Mouse (Mus musculus) limb, embryonic 13.5 days (tissue): ENCODE results near the gene Aacs. TPM values are rescaled to one million over a fixed set of nuclear protein-coding genes. Genes with fewer than 3 reads are reported as not detected.

Experiments
- ATAC-seq: fragments of 200-750 bp; cut with Nextera tagmentation; 2 replicates; pipeline ENCODE4 v1.8.0; 2017; ENCODE audit warnings: low read depth, moderate number of reproducible peaks, moderate TSS enrichment; ENCODE audit not compliant: low FRiP score
- H3K27ac ChIP-seq: fragments of 300-500 bp; sonication (generic); 2 replicates; pipeline ENCODE4 v1.5.1; 2015; ENCODE audit warnings: inconsistent platforms, mild to moderate bottlenecking, moderate library complexity
- H3K27me3 ChIP-seq: fragments of 300-500 bp; sonication (generic); 2 replicates; pipeline ENCODE4 v1.6.1; 2015; ENCODE audit warnings: mild to moderate bottlenecking, inconsistent platforms
- H3K36me3 ChIP-seq: fragments of 300-500 bp; sonication (generic); 2 replicates; pipeline ENCODE4 v1.6.1; 2015; ENCODE audit warnings: inconsistent platforms, mild to moderate bottlenecking, moderate library complexity
- H3K4me1 ChIP-seq: fragments of 300-500 bp; sonication (generic); 2 replicates; pipeline ENCODE4 v1.6.1; 2015; ENCODE audit warnings: inconsistent platforms
- H3K4me2 ChIP-seq: fragments of 300-500 bp; sonication (generic); replicated peaks from 2 replicates; pipeline ENCODE4 v1.6.1; 2015; ENCODE audit warnings: inconsistent platforms, mild to moderate bottlenecking, moderate library complexity
- H3K4me3 ChIP-seq: fragments of 300-500 bp; sonication (generic); 2 replicates; pipeline ENCODE4 v1.5.1; 2015; ENCODE audit warnings: moderate library complexity, mild to moderate bottlenecking, inconsistent platforms
- H3K9ac ChIP-seq: fragments of 300-500 bp; sonication (generic); 2 replicates; pipeline ENCODE4 v1.6.1; 2015; ENCODE audit warnings: mild to moderate bottlenecking, inconsistent platforms
- H3K9me3 ChIP-seq: fragments of 300-500 bp; sonication (generic); 2 replicates; pipeline ENCODE4 v1.6.1; 2016; ENCODE audit warnings: inconsistent platforms
- WGBS: fragments of 180-500 bp; shearing (Covaris S2); methylation state at CpG from one replicate; pipeline ENCODE4 v1.1.7; 2015; 5-methylcytosine and 5-hydroxymethylcytosine counted together
- polyA plus RNA-seq: library from polyadenylated mRNA; unstranded; fragments of >200 nt; fragmentation: Nextera tagmentation; extraction: Ambion mirVana; gene quantifications from 2 replicates; pipeline ENCODE4 v1.2.1, GENCODE M21; 2015

Gene Aacs
- polyA plus RNA-seq, 1 experiment from 2014 or later: 35.2 TPM

DNA sequence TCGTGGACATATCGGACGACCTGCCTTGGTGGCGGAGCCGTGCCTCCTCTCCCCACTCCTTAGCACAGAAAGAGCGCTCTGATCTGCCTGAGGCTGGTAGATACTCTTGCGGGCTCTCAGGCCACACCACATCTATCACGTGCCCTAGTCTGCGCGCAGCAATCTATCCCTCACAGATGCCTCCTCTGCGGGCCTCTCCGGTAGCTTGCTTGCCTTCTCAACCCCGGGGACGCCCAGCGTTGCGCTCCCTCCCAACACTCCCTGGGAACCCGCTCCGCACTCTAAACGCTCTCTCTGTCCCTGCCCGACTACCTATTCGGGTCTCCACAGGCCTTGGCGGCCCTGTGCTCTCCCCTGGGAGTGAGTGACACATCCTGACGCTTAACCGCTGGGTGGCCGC is 56.0 kb downstream of the Aacs start, which contains the start of gene Tmem132b:
TSS of gene Tmem132b (plus strand) at position 141 of the 400 bp plus-strand sequence.
- peaks cover 24% of the 10 kb centered on the region for H3K4me1 ChIP-seq
- no peaks in the 10 kb centered on the region for H3K36me3 ChIP-seq
- peak within 1 kb of the TSS; percentile 54 for H3K4me3 ChIP-seq
- peak; percentile 37 for ATAC-seq
- H3K9ac ChIP-seq: peak within 1 kb of the TSS; percentile 56
- H3K27me3 ChIP-seq: peaks cover 88% of the 10 kb centered on the region
- no peaks in the 10 kb centered on the region for H3K9me3 ChIP-seq
- peak within 1 kb of the TSS; percentile 90 for H3K4me2 ChIP-seq
- 2% methylated on average over 24 of the region's 25 CpGs for whole genome bisulfite sequencing
- H3K27ac ChIP-seq: no peak within 1 kb of the TSS

DNA sequence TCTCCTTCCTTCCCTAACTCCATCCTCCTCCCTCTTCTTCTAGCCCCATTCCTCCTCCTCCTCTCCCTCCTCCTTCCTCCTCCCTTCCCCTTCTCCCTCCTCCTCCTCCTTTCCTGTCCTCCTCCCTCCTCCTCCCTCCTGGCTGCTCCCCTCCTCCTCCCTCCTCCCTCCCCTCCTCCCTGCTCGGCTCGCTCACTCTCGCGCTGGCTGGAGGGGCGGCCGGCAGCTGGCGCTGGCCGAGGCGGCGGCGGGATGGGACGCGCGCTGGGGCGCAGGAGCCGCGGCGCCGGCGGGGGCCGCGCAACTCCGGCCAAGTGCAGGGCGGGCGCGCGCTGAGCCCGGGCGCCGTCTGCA is 56.6 kb downstream of the Aacs start:
- peak overlapping the region; percentile 54 for H3K4me3 ChIP-seq
- H3K4me1 ChIP-seq: peaks cover 24% of the 10 kb centered on the region
- H3K4me2 ChIP-seq: peak overlapping the region; percentile 90
- under 1% methylated on average over 25 of the region's 30 CpGs for WGBS
- peak overlapping the region; percentile 56 for H3K9ac ChIP-seq
- no peaks in the 10 kb centered on the region for H3K9me3 ChIP-seq
- H3K36me3 ChIP-seq: no peaks in the 10 kb centered on the region
- peaks cover 91% of the 10 kb centered on the region for H3K27me3 ChIP-seq
- H3K27ac ChIP-seq: no peak overlapping the region
- ATAC-seq: peak; percentile 55; the same call in 1 of the 2 replicates

DNA sequence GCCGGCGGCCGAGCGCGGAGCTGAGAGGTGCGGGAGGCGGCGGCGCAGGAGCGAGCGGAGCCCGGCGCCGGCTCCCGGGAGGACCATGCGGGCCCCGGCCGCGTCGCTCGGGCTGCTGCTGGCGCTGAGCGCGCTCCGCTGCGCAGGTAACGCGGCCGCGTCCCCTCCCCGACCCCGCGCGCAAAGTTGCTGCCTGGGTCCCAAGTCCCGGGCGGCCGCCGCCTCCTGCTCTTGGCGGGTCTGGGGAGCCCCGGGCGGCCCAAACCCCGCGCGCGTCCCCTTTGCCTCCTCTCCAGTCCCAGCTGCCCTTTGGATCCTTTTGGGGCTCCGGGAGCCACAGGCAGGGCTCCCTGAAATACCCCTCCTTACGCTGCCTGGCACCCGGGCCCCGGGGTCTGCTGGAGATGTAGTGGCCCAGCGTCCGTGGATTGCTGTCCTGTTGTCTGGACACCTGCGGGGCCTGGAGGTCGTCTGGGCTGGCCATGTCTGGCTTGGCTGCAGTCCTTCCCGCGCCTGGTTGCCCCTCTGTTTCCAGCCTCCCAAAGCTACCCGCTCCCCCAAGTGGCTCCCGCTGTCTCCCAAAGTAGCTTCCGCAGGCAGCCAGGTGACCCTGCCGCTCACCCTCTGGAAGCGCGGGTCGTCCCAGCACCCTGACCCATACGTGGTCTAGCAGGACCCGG is 57.1 kb downstream of the Aacs start:
- Histone ChIP-seq H3K27me3 (peaks cover 96% of the 10 kb centered on the region), H3K36me3 (no peaks in the 10 kb centered on the region), H3K9ac (peak overlapping the region; percentile 56), H3K4me3 (peak overlapping the region; percentile 54), H3K4me1 (peaks cover 24% of the 10 kb centered on the region), H3K9me3 (no peaks in the 10 kb centered on the region), H3K27ac (no peak overlapping the region), H3K4me2 (peak overlapping the region; percentile 90)
- ATAC-seq: 0 out of 2 replicates have a peak, but pooled peaks have one; percentile 52
- 1% methylated on average over 31 of the region's 64 CpGs for WGBS

GRCm38 (mm10) chr5:125533225-125533900 is 57.7 kb downstream of the Aacs start:
- no peak for ATAC-seq
- H3K27me3 ChIP-seq: peaks cover 91% of the 10 kb centered on the region
- peak overlapping the region; percentile 54 for H3K4me3 ChIP-seq
- H3K4me1 ChIP-seq: peaks cover 24% of the 10 kb centered on the region
- no peak overlapping the region; the same call in 1 of the 2 replicates for H3K9ac ChIP-seq
- H3K27ac ChIP-seq: no peak overlapping the region
- H3K9me3 ChIP-seq: no peaks in the 10 kb centered on the region
- H3K4me2 ChIP-seq: peak overlapping the region; percentile 90
- H3K36me3 ChIP-seq: no peaks in the 10 kb centered on the region
- 4% methylated on average over 24 of the region's 24 CpGs for WGBS

- WGBS: 8% methylated on average over 7 of the region's 7 CpGs
Observed at GRCm38 (mm10) chr5:125534168-125534610, 58.6 kb downstream of the Aacs start.

DNA sequence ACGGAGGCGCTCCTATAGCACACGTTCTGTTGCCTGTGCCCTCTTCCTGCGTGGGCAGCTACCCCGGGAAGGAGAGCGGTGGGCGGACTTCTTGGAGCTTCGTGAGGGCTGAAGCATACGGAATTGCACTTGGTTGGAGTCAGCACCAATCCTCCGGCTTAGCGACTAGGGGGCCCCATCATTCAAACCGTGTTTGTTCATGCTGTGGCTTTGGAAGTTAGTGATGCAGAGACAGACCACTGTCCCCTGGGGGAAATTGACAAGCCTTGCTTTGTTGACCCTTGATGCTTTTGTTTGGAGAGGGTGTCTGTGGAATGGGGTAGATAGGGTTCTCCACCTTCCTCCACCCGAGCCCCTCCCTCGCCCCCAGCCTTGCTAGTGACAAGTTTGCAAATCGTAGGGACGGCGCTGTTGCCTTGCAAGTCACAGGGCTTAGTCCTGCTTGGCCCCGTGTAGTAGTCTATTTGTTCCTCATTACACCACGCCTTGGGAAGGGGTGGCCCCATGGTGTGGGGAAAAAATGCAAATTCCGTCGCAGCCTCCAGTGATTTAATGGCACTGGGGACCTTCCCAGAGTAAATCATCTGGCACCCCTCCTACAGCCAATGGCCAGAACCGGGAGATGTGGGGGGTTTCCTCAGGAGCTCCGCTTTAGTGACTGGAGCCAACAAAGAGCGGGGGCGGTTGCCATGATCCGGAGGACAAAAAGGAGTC is 59.2 kb downstream of the Aacs start:
- 2% methylated on average over 26 of the region's 26 CpGs for WGBS
- H3K27ac ChIP-seq: no peak overlapping the region
- no peak overlapping the region for H3K4me3 ChIP-seq
- H3K9ac ChIP-seq: no peak overlapping the region
- no peaks in the 10 kb centered on the region for H3K36me3 ChIP-seq
- H3K4me1 ChIP-seq: peaks cover 24% of the 10 kb centered on the region
- no peaks in the 10 kb centered on the region for H3K9me3 ChIP-seq
- H3K27me3 ChIP-seq: peaks cover 84% of the 10 kb centered on the region
- H3K4me2 ChIP-seq: no peak overlapping the region
- no peak for ATAC-seq

More at GRCm38 (mm10) chr5:125534168-125534610, 58.6 kb downstream of the Aacs start:
- Histone ChIP-seq H3K9ac (no peak overlapping the region), H3K4me1 (peaks cover 24% of the 10 kb centered on the region), H3K27ac (no peak overlapping the region), H3K36me3 (no peaks in the 10 kb centered on the region), H3K27me3 (peaks cover 90% of the 10 kb centered on the region), H3K9me3 (no peaks in the 10 kb centered on the region), H3K4me3 (no peak overlapping the region), H3K4me2 (no peak overlapping the region)
- no peak for ATAC-seq

GRCm38 (mm10) chr5:125545090-125545489 is 69.5 kb downstream of the Aacs start:
- Histone ChIP-seq H3K4me1 (0 out of 2 replicates have a peak, but pooled peaks cover 4% of the 10 kb centered on the region), H3K27ac (no peak overlapping the region), H3K27me3 (peaks cover 48% of the 10 kb centered on the region), H3K4me2 (no peak overlapping the region), H3K9ac (no peak overlapping the region), H3K9me3 (no peaks in the 10 kb centered on the region; the same call in 1 of the 2 replicates), H3K4me3 (no peak overlapping the region), H3K36me3 (no peaks in the 10 kb centered on the region)
- ATAC-seq: no peak
- WGBS: 86% methylated on average over 2 of the region's 2 CpGs

DNA sequence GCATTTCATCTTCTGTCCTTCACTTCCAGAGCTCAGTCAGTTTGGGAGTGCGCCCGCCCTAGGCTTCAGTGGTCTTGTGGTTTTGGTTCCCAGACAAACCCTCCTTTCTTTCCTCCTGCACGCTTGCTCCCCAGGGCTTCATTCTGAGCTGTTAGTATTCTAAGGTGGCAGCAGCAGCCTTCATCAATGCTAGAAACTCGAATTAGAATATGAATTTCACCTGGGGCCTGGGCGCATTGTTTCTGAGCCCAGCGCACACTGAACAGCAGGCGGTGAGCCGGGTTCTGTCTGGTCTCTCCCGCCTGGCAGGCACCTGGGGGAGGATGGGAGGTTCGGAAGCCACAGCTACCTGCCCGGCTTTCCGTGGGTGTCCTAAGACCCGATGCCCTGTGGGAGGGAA is 70.7 kb downstream of the Aacs start:
- no peak overlapping the region for H3K4me3 ChIP-seq
- H3K36me3 ChIP-seq: no peaks in the 10 kb centered on the region
- ATAC-seq: no peak
- no peaks in the 10 kb centered on the region; the same call in 1 of the 2 replicates for H3K9me3 ChIP-seq
- peaks cover 45% of the 10 kb centered on the region for H3K27me3 ChIP-seq
- H3K4me2 ChIP-seq: no peak overlapping the region
- no peak overlapping the region for H3K9ac ChIP-seq
- 24% methylated on average over 13 of the region's 13 CpGs for WGBS
- H3K4me1 ChIP-seq: 0 out of 2 replicates have a peak, but pooled peaks cover 4% of the 10 kb centered on the region
- no peak overlapping the region for H3K27ac ChIP-seq

DNA sequence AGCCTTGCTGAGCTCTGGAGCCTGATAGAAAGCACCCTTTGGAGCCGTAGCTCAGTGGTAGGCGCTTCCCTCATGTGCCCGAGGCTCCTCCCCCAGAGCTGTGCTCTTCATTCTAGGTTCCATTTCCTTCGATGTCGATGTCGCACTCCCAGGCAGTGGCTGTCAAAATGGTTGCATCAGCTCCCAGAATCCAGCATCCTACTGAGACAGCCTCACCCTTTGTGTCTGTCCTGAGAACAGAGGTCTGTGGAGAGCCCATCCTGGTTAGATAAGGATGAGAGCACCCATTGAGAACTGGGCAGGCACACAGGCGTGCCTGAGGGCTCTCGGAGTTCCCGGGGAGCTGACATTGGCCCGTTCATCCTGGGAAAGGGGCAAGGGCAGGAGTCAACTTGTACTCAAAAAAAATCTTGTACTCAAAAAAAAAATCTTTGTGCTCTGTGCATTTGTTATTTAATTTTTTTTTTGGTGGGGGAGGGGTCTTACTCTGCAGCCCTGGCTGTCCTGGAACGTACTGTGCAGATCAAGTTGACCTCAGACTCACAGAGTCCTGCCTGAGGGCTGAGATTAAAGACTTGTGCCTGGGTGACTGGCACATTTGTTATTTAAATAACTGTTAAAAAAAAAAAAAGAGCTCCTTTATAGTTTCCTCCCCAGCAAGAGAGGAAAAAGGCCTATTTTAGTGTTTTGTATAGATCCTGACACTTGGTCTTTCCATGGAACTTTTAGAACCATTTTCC is 74.3 kb downstream of the Aacs start:
- ATAC-seq: no peak
- 43% methylated on average over 11 of the region's 11 CpGs for WGBS

GRCm38 (mm10) chr5:125555732-125556131 is 80.1 kb downstream of the Aacs start:
- Histone ChIP-seq H3K9ac (no peak overlapping the region), H3K27me3 (no peaks in the 10 kb centered on the region), H3K4me3 (no peak overlapping the region), H3K4me1 (no peaks in the 10 kb centered on the region), H3K9me3 (no peaks in the 10 kb centered on the region), H3K27ac (no peak overlapping the region), H3K36me3 (no peaks in the 10 kb centered on the region), H3K4me2 (no peak overlapping the region)
- WGBS: 69% methylated on average over 5 of the region's 5 CpGs
- no peak for ATAC-seq

More for the DNA sequence above, 74.3 kb downstream of the Aacs start:
- no peak overlapping the region for H3K9ac ChIP-seq
- H3K4me3 ChIP-seq: no peak overlapping the region
- no peaks in the 10 kb centered on the region; the same call in 1 of the 2 replicates for H3K9me3 ChIP-seq
- H3K36me3 ChIP-seq: no peaks in the 10 kb centered on the region
- peaks cover 40% of the 10 kb centered on the region for H3K27me3 ChIP-seq
- H3K4me2 ChIP-seq: no peak overlapping the region
- no peak overlapping the region for H3K27ac ChIP-seq
- H3K4me1 ChIP-seq: 0 out of 2 replicates have a peak, but pooled peaks cover 4% of the 10 kb centered on the region

GRCm38 (mm10) chr5:125563492-125563891 is 87.9 kb downstream of the Aacs start:
- no peak overlapping the region for H3K4me3 ChIP-seq
- no peak overlapping the region for H3K27ac ChIP-seq
- H3K9ac ChIP-seq: no peak overlapping the region
- no peaks in the 10 kb centered on the region for H3K27me3 ChIP-seq
- peaks cover 7% of the 10 kb centered on the region; the same call in 1 of the 2 replicates for H3K9me3 ChIP-seq
- no peak overlapping the region for H3K4me2 ChIP-seq
- H3K36me3 ChIP-seq: no peaks in the 10 kb centered on the region
- no peaks in the 10 kb centered on the region for H3K4me1 ChIP-seq
- ATAC-seq: no peak
- 33% methylated on average over 6 of the region's 6 CpGs for WGBS
